Mouse (Mus musculus): Measurements from ENCODE around the gene Eif3i.
A peak's percentile ranks its signal among the peaks of the same experiment; 100 is the strongest.

Gene Eif3i

GRCm38 (mm10) chr4:129618786-129619691, 18.6 kb upstream of the Eif3i start, which contains the start of gene Iqcc:
TSS of gene Iqcc (minus strand) at chr4:129619099.
- peak; percentile 97 for DNase-seq (ENCODE audit: low spot score)

- no peak for DNase-seq (ENCODE audit: low spot score)
Measured at GRCm38 (mm10) chr4:129618031-129618430, 17.6 kb upstream of the Eif3i start.

- DNase-seq (ENCODE audit: low spot score), result no peak
Measured at GRCm38 (mm10) chr4:129617121-129617641, 16.7 kb upstream of the Eif3i start.

- DNase-seq (ENCODE audit: low spot score), result no peak
Measured at GRCm38 (mm10) chr4:129616631-129617030, 16.2 kb upstream of the Eif3i start.

- DNase-seq (ENCODE audit: low spot score), result no peak
Measured at GRCm38 (mm10) chr4:129615801-129616290, 15.4 kb upstream of the Eif3i start.

GRCm38 (mm10) chr4:129614093-129614492, 13.6 kb upstream of the Eif3i start, which contains the start of gene Dcdc2b:
TSS of gene Dcdc2b (minus strand) at chr4:129614257.
- DNase-seq (ENCODE audit: low spot score), result no peak

- DNase-seq (ENCODE audit: low spot score), result no peak
Measured at GRCm38 (mm10) chr4:129610472-129610871, 10.0 kb upstream of the Eif3i start.

GRCm38 (mm10) chr4:129610026-129610425, 9.6 kb upstream of the Eif3i start:
- DNase-seq (ENCODE audit: low spot score), result no peak

GRCm38 (mm10) chr4:129609139-129609631, 8.7 kb upstream of the Eif3i start:
- no peak for DNase-seq (ENCODE audit: low spot score)

- DNase-seq (ENCODE audit: low spot score), result peak; percentile 88
Measured at GRCm38 (mm10) chr4:129608426-129609025, 8.1 kb upstream of the Eif3i start.

- no peak for DNase-seq (ENCODE audit: low spot score)
Measured at GRCm38 (mm10) chr4:129588865-129589264, 11.6 kb downstream of the Eif3i start.

- no peak for DNase-seq (ENCODE audit: low spot score)
Measured at GRCm38 (mm10) chr4:129586943-129587342, 13.5 kb downstream of the Eif3i start.

GRCm38 (mm10) chr4:129585773-129586172, 14.7 kb downstream of the Eif3i start:
- DNase-seq (ENCODE audit: low spot score), result no peak

GRCm38 (mm10) chr4:129584884-129585608, 15.4 kb downstream of the Eif3i start:
- DNase-seq (ENCODE audit: low spot score), result peak; percentile 90

GRCm38 (mm10) chr4:129584370-129584769, 16.1 kb downstream of the Eif3i start:
- DNase-seq (ENCODE audit: low spot score), result no peak

- no peak for DNase-seq (ENCODE audit: low spot score)
Measured at GRCm38 (mm10) chr4:129582251-129582650, 18.2 kb downstream of the Eif3i start.

GRCm38 (mm10) chr4:129580347-129580746, 20.1 kb downstream of the Eif3i start:
- peak; percentile 25 for DNase-seq (ENCODE audit: low spot score)

GRCm38 (mm10) chr4:129578466-129578865, 22.0 kb downstream of the Eif3i start, which contains the start of gene Fam167b:
TSS of gene Fam167b (minus strand) at chr4:129578549.
- DNase-seq (ENCODE audit: low spot score), result peak; percentile 38

GRCm38 (mm10) chr4:129577688-129578087, 22.8 kb downstream of the Eif3i start:
- no peak for DNase-seq (ENCODE audit: low spot score)

- peak; percentile 68 for DNase-seq (ENCODE audit: low spot score)
Measured at GRCm38 (mm10) chr4:129576863-129577491, 23.5 kb downstream of the Eif3i start.

- no peak for DNase-seq (ENCODE audit: low spot score)
Measured at GRCm38 (mm10) chr4:129575171-129575844, 25.1 kb downstream of the Eif3i start.

All from layer of hippocampus, adult 11-12 months (tissue).